Mouse (Mus musculus): Measurements from ENCODE around the gene Magi1.

DNA sequence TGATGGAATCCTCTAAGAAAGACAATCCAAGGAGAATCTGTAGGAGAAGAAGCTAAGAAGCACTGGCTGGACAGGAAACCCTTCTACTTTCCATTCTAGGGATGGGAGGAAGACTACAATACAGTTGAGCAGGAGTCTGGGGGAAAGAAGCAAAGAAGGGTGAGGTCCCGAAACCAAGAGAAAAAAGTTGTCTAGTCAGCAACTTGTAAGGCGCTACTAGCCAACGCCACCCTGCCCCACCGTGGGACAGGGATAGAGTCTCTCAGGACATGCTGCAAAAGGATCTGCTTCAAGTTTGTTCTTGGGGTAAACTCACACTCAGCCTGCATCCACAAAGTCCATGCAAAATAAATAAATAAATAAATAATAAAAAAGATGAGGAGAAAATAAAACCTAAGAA lies 464.4 kb downstream of the Magi1 start:
- TF ChIP-seq GATA1 (IDR thresholded peaks at IDR 0.05; ENCODE audit: borderline replicate concordance, low read length) (no peak), FLI1 (IDR thresholded peaks at IDR 0.05; ENCODE audit: low read length) (no peak)

Measured in megakaryocyte, embryonic 14.5 days (primary cell).